Mouse (Mus musculus) spleen, postnatal 10 days (tissue): Measurements from ENCODE around the gene Rasal2.
"Not testable (repeated sequence)": the region's sequence is repeated elsewhere in the genome, so short reads cannot be mapped to it uniquely, and the experiment has no call there.

Experiments
- DNase-seq, 2 experiments: peaks; one replicate each; pipeline ENCODE4 v3.0.0; 2021 to 2022; ENCODE audit warnings: low spot score in 2 of 2

Rasal2 gene

DNA sequence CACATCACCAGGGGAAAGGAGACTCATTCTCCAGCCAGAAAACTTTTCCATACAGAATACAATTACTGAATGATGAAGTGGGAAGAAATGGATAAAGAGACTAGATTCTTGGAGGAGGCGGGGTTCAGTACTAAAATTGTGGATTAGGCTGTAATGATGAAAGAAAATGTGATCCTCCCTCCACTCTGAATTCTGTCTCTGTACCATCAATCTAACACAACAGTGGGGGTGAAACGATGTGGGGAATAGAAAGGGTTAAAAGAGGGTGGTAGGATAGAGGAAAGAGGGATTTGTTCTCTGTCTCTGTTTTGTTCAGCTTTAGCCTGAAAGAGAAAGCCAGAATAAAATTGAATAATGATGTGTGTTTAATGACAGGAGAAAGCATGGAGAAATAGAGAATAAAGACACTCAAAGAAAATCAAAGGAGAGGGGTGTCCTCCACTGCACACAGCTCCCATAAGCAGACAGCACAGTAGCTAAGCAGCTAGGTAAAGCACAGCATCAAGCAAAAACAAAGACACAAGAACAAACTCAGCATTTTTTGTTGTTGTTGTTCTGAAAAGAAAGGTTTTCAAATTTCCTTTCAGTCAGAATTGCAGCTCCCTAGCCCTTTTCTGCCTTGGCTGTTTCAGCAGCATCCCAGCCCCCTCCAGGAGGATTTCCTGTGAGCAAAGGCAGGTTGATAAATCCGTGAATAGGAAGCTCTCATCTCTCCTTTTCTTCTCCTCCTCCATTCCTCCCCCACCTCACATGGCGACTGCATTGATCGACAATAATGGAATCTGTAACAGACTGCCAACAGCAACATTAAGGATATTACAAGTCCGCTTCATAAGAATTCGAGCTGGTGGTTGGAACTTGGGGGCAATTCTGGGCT, 168.6 kb downstream of the Rasal2 start:
- DNase-seq: no peak

DNA sequence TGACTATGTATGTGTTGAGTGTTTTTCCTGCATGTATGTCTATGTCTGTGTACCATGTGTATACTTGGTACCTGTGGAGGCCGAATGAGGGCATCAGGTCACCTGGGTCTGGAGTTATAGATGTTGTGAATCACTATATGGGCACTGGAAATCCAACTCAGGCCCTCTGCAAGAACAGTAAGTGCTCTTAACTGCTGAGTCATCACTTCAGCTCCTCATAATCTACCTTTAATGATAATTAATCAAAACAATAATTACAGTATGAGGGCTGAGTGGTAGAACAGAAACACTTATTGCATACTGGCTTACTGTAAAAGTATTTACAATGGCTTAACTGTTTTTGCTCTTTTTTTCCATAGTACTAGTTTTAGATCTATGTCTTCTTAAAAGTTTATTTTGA, 172.7 kb downstream of the Rasal2 start:
- no peak for DNase-seq

DNA sequence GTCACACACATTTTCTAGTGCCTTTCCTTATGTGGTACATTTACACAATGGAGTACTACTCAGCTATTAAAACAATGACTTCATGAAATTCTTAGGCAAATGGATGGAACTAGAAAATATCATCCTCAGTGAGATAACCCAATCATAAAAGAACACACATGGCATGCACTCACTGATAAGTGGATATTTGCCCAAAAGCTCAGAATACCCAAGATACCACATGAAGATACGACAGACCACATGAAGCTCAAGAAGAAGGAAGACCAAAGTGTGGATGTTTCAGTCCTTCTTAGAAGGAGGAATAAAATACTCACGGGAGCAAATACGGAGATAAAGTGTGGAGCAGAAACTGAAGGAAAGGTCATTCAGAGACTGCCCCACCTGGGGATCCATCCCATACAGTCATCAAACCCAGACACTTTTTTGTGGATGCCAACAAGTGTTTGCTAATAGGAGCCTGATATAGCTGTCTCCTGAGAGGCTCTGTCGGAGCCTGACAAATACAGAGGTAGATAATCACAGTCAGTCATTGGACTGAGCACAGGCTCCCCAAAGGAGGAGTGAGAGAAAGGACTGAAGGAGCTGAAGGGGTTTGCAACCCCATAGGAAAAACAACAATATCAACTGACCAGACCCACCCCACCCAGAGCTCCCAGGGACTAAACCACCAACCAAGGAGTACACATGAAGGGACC, 175.6 kb downstream of the Rasal2 start:
- not testable (repeated sequence) for DNase-seq

DNA sequence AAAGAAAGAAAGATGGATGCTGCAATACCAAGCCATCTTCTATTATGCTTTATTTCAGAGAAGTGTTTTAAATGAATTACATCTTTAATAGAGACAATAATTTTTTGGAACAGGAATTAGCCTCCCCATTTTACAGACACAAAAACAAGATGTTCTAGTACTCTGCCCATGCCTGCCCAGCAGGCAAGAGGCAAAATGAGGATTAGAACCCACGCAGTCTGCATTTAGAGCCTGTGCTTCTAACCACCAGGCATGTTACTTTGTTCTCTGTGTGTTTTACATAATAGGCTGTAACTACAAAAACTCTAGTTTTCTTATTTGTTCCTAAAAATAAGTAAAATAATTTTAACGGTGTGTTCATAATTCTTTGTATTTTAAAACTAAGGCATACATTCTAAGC, 178.9 kb downstream of the Rasal2 start:
- DNase-seq: no peak

DNA sequence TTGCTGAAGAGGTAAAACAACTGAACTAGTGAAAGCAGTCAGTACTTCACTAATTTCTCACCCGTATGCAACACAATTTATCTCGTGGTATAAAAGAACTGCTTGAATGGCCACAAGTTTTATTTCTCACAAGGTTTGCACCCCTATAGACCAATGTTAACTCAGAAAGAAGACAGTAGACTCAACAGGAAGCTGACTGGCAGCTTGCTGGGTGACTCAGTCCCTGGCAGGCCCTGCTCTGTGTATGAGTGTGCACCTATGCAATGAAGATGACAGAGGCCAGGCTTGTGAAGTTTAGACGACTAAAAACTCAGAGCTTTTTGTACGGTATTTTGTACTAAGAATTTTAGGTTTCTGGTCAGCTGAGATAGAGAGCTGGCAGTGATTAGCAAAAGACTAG, 180.0 kb downstream of the Rasal2 start:
- DNase-seq: no peak

DNA sequence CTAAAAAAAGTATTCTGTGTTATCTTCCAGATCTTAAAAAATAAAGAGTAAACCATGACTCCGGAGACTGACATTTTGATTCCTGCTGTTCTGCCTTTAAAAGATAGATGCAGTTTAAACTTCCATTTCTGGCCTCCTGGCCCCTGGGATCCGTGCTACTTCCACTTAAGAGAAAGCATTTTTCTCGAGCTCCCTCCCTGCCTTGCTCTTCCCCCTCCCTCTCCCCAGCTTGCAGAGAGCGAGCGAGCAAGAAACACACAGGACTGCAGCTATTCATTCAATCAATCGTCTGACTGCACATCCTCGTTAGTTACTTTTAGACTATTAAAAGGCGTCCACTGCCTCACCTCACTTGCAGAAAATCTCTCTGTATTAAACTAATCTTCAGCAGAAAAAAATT, 181.4 kb downstream of the Rasal2 start:
- DNase-seq: no peak

DNA sequence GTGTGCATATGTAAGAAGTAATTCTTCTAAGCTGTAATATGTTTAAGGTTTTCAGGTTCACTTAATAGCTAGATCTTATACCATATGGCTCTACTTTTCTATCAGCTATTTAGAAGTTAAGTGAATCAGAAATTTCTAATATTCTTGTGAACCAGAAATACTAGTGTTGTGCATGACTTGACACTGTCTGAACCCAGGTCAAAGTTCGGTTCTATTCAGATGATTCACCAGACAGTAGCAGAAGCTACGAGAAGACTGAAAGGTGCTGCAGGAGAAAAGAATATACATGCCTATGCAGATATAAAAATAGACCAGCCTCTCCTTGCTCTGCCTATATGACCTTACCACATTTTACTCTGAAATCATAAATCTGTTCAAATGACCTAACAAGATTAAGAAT, 182.0 kb downstream of the Rasal2 start:
- no peak for DNase-seq

DNA sequence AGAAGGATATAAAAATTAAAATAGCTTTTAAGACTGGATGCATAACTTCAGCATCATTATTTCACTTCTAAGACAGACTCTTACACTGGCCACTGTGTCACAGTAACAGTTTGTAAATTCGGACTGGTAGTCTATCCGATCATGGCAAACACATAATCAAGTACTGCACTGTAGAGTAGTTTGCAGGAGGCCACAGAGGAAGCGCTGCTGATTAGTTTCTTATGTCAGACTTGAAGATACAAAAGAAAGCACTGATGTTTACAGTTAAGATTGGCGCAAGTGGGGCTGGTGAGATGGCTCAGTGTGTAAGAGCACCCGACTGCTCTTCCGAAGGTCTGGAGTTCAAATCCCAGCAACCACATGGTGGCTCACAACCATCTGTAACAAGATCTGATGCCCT, 187.4 kb downstream of the Rasal2 start:
- DNase-seq: no peak

DNA sequence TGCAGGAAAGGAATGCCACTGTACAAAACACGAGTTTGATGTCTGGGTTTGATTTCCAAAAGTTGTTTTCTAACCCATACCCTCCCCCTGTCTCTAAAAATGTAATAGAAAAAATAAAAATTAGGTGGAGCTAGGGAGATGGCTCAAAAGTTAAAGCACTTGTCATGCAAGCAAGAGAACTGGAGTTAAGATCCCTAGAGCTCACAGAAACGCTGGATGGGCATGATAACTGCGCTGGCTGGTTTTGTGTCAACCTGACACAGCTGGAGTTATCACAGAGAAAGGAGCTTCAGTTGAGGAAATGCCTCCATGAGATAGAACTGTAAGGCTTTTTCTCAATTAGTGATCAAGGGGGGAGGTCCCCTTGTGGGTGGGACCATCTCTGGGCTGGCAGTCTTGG, 191.5 kb downstream of the Rasal2 start:
- no peak for DNase-seq

DNA sequence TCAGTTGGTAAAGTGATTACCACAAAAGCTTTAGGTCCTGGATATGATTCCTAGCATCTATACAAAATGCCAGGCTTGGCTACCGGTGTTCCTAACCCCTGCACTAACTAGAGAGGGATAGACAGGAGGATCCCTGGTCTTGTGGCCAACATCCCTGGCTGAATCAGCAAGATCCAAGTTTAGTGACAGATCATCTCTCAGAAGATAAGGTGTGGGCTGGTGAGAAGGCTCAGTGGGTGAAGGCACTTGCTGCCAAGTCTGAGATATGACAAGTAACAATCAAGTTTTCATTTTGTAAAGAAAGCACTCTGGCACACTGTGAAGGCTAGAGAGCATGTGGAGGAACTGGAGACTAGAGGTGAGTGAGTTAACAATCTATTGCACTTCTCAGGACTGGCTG, 191.9 kb downstream of the Rasal2 start:
- no peak for DNase-seq

DNA sequence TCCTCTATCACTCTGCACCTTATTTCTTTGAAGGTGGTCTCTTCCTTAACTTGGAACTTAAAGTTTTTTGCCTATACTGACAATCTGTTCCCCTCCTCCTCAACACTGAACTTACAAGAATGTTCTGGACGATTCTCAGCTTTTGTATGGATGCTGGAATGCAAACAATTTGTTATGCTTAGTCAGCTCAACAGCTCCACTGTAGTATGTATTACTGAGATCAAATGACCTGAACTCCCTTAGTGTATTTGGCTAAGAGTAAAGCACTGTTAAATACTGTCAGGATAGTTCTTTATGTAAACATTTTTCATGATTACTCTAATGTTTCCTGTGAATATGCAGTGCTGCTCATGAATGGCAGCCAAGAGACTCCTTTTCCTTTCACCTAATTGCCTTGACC, 203.6 kb downstream of the Rasal2 start:
- DNase-seq: no peak

DNA sequence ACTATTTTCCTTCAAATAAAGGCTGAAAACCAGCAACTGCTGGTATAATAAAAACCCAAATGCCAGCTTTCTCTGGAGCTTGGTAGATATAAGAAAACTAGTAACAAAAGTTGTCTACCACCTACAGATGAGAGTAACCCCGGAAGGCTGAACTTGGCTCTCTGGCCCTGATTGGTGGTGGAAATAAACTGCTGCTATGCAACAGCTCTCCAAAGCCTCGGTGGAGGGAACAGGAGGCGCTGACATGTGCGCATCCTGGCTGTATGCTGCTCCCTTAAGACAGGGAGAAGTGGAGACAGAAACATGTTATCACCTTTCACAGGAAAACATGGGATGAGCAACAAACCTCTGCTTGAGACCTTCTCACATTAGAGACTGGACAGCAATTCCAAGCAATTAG, 206.7 kb downstream of the Rasal2 start:
- no peak for DNase-seq

DNA sequence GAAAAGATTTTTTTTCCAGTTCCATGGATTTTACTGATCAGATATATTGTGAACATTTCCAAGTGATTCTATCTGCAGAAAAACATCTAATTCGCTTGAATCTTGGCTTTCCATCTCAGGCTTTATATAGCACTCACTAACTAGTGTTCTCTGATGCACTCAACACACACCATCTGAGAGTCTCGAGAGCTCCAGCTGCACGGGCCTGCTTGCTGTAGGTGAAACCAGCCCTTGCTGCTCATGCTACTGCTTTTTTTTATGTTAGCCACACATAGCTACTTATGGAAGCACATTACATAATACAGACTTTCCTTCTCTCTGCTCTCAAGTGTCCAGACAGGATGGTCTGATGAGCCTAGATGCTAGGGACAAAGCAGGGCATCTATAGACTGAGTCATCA, 229.4 kb downstream of the Rasal2 start:
- DNase-seq: no peak

DNA sequence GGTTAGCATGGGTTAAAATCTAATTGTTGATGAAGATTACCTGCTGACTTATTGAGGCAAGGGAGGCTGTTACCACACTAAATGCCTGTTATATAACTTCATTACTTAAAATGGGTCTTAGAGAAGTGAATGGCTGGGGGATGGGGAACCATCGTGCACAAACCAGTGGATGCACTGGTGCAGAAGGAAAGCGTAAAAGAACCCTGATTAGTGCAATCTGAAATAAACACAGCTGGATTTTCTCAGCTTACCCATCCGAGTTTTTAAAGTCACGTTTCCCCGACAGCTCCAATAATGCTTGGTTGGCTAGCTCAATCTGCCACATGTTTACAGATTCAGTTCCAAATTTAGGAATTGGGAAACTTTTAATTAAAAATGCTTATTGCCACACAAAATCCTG, 230.0 kb downstream of the Rasal2 start:
- DNase-seq: no peak

DNA sequence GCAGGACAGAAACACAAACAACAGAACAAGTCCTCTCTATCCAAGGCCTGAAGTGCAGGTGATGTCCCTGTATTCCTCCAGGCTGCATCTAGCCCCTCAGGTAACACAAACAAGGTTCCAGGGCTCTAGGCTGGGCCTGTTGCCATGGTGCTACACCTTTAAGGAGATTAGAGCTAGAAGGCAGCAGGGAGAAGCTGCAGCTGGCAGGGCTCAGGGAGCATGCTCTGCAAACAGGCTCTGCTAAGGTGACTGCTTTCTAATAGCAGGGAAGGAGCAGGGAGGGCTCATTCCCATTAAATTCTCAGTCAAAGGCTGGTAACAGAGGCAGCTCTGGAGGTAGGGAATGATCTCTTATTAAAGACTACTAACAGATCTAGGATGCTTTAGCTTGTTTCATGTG, 231.3 kb downstream of the Rasal2 start:
- DNase-seq: no peak

DNA sequence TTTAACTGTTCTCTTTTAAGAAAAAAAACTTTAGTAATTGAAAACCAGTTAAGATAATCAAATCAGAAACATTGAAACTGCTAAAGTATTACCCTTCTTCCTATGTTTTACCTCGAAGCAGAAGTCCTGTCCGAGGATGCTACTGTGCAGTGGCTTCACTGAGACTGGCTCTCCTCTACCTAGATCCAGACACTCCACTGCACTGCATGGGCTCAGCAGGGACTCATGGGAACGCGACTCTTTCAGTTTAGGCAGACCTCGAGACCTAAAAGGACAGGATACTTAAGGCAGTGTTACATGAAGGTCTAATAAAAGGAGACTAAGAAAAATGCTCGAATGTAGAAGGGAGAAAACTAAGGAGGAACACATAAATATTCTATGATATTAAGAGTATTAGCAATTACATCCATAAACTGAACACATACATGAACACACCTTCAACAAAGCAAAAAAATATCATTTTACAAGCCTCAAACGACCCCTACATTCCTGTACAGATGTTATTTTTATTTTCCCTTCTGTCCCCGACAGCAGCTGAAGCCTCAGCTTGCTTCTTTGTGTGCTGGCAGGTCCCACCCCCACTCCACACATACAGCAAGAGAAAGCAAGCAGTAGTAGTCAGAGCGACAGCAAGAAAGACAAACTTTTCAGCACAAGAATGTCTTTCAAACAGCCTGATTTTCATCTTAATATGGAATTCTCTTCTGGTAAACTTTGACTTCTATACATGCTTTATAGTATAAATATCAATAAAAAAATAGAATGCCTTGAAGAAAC, 233.2 kb downstream of the Rasal2 start:
- no peak for DNase-seq

DNA sequence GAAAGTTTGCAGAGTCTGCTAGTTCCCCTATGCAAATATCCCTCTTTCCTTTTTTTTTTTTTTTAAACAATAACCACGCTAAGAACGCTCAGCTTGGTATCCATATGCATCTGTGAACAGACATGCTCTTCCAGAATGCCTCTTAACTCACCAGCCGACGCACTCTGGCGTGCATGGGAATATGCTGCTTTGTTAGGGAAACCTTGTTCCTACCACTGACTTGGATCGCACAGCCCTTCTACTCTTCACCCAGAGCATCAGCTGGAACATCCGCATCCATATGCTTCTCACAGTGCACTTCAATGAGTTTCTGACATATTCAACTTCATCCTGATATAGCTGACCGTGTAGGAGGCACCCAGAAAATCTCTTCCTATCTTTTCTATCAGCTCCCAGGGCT, 243.1 kb downstream of the Rasal2 start:
- no peak for DNase-seq

DNA sequence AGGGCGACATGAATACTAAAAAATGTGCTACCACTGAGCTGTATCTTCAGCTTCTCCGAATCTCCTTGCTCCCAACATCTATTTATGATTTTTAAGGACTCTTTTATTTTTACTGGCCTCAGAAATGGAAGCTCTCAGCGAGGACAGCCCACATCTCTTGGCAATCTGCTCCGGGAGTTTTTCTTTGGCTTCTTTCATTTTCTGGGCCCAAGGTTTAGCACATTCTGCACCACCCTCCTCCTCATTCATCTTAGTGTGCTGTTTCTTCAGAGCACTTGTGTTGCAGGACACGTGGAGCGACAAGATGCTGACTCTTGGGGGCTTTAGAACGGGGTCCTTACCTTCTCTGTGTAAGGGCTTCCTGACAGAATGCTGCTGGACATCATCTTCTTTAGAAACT, 243.5 kb downstream of the Rasal2 start:
- DNase-seq: no peak

DNA sequence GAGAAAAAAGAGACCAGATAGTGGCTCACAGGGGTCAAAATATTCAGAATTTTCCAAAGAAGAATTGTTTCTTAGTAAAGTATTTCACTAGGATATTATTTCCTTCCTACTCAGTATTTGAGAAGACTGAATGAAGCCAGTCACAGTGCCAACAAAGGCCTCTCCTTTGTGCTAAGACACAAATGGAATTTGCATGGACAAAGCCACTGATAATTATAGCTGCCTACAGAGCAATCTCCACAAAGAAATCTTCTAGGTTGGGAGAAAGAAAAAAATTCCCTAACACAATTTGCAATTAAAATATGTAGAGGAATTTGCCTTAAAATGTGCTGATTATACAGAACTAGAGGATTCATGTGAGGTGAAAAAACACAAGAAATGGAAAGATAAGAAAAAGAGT, 258.6 kb downstream of the Rasal2 start:
- DNase-seq: no peak

DNA sequence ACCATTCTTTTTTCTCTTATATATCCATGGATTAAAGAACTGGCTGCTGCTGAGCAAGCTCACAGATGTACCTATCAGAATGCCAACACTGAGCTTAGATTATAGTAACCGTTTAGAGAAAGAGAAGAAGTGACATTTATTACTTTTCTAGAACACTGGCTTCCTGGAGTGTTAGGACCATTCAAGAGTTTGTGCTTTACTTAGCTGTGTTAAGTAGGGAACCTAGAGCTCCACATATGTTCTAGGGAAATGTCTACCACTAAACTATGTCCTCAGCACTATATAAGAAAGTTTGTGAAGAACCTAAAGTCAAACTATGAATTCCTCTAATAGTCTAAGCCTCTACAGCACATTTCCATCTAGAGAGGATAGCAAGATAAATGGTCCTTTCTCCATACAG, 262.3 kb downstream of the Rasal2 start:
- DNase-seq: no peak

DNA sequence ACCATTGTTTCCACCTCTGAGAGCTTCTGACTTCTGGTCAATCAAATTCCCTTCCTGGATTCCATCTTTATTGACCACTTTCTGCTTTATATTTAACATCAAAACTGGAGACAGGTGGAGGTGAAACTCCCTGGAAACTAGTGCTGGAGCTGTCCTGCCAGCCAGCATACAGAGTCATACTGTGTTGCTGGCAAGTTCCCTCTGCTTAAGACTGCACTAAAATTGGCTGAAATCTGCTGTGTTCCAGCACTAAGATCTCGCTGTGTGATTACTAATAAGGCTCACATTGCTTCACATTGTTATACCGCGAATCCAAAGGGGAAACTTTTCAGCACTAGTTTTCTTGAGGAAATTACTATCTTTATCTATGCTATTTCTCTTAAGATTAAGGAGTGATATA, 267.8 kb downstream of the Rasal2 start:
- no peak for DNase-seq

DNA sequence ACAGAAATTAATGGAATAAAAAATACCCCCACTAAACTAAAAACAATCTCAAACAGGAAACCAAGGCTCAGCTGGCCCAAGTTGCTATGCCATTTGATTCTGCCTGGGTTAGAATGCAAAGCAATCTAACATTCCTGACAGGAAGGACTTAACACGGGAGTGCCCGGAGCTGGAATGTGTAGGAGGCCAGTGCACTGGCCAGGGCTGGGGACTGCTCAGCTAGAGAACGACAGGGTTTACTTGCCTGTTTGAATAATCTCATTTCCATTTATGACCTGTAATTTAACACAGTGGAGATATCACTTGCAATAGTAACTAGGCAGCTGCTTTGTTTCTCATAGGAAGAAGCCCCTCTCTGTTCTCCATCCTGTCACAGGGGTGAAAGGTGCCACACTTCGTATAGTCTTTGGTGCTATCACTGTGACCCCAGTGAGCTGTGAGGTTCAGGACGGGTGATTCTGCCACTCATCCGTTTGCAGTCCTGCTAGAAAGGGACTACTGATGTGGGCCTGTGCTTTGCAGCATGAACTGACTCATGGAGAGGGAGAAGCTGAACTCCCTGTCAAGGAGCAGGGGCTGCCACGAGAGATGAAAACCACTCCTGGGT, 269.0 kb downstream of the Rasal2 start:
- DNase-seq: no peak
